Mouse (Mus musculus) erythroblast, embryonic 14.5 days (primary cell): ENCODE data around the gene Srsf4.

Experiments
- GATA1 ChIP-seq: IDR thresholded peaks from 2 replicates; pipeline ENCODE4 v1.6.1; 2012; ENCODE audit warnings: low read length, inconsistent platforms, mixed read lengths
- TAL1 ChIP-seq: IDR thresholded peaks from 3 replicates; pipeline ENCODE4 v1.6.1; 2012; ENCODE audit warnings: low read length, inconsistent platforms, mixed read lengths

- TF ChIP-seq TAL1, result no peak
- TF ChIP-seq GATA1, result no peak
These were observed 27.7 kb downstream of the Srsf4 start for GRCm38 (mm10) chr4:131901090-131901489.
